Comparison of ENCODE assay signal across 1 mouse cellular context in the genomic region with DNA sequence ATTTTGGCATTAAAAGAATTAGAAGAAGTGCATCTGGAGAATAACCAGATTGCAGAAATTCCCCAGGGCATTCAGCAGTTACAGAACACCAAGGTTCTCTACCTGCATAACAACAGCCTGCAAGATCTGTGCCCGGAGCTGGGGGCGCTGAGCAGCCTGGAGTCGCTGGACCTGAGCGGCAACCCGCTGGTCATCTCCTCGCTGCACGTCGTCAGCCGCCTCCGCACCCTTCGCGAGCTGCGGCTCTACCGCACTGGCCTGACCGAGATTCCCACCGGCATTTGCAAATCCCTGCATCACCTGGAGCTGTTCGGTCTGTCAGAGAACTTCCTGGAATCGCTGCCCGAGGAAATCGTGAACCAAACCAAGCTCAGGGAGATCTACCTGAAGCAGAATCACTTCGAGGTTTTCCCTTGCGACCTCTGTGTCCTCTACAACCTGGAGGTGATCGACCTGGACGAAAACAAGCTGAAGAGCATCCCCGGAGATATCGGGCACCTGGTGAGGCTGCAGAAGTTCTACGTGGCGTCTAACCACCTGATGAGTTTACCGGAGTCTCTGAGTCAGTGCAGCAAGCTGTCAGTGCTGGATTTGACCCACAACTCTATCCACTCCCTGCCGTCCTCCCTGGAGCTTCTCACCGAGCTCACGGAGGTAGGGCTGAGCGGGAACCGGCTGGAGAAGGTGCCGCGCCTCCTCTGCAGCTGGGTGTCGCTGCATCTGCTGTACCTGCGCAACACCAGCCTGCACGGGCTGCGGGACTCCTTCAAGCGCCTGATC.
TF ChIP-seq lines count a peak whose summit lies in the region.

No protein-coding gene starts in this region.

TF ChIP-seq in ES-E14, 5 proteins besides CTCF, POLR2A, EP300 and RAD21:
- no peak for TF ChIP-seq HCFC1 (IDR thresholded peaks at IDR 0.05; ENCODE audit: borderline replicate concordance, insufficient read depth, low read length)
- no peak for TF ChIP-seq ZNF384 (IDR thresholded peaks at IDR 0.05; ENCODE audit: low read depth, low read length)
- TF ChIP-seq MAFK (IDR thresholded peaks at IDR 0.05; ENCODE audit: insufficient read depth, low read depth, low read length) = no peak
- no peak for TF ChIP-seq CHD2 (IDR thresholded peaks at IDR 0.05; ENCODE audit: low read depth, low read length)
- no peak for TF ChIP-seq ZC3H11A (IDR thresholded peaks at IDR 0.05; ENCODE audit: borderline replicate concordance, low read depth, low read length)
